Mouse (Mus musculus): Measurements from ENCODE around the gene Lamtor3. TPM values are rescaled to one million over a fixed set of nuclear protein-coding genes. Genes with fewer than 3 reads are reported as not detected.

The Lamtor3 gene
- polyA plus RNA-seq, 2 experiments, result 77.4 to 109 TPM

DNA sequence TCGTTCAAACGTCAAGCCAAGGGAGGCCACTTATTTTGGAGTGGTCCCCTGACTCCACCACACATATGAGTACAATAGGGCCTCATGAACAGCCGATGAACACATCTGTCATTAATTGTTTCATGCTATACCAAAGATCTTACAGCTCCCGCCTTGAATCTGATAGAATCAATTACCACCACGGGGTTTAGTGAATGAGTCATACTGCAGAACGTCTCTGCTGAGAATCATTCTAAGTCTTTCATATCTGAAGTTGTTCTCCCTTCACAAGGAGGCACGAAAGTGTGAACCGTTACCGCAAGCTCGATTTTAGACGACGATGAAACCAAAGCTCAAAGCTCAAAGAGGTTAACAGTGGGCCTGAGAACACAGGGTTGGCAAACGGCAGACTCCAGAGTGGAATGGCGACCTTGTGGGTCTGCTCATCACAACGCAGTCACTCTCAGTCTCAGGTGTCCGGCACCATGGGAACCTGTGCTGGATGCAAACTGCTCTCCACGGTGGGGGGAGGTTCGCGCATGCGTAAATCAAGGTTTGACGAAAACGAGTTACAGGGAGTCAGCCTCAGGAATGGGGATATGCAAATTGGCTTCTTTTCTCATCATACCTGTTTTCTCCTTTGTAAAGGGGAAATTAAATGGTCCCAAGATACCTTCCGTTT lies 36.1 kb downstream of the Lamtor3 start:
- TF ChIP-seq POLR2A (IDR thresholded peaks at IDR 0.05; ENCODE audit: borderline replicate concordance, extremely low read depth, insufficient read depth, insufficient read length), result no peak
- no peak overlapping the region for H3K4me2 ChIP-seq (replicated peaks; ENCODE audit: low read depth, low read length, severe bottlenecking)

DNA sequence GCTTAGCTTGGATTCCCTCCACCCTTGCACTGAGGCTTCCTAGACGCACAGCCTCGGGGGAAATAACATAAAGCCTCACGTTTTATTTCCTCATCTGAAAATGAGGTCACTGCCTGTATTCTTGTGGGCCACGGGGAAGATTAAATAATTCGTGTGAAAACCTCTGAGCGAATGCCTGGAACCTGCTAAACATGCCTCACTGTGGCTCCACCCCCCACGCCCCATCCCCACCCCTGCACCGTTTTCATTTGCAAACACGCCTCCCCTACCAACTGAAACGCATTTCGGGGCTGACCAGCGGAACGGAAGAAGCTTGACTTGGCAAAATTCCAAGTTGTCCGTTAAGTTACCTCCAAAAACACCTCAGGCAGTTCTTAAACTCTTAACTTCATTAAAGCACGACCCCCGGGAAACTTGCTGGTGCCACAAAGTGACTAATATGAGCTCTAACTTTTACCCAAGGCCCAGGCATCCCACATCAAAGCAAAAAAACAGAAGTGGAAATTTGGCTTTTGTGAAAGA lies 37.3 kb downstream of the Lamtor3 start:
- Histone ChIP-seq H3K27ac (replicated peaks; ENCODE audit: low read depth, low read length) (no peak overlapping the region), H3K27me3 (ENCODE audit: control insufficient read depth, insufficient read depth, low read length) (no peaks in the 10 kb centered on the region), H3K4me3 (replicated peaks; ENCODE audit: low read length) (peak overlapping the region; percentile 19), H3K4me2 (replicated peaks; ENCODE audit: low read depth, low read length, severe bottlenecking) (peak overlapping the region; percentile 46), H3K4me1 (ENCODE audit: control insufficient read depth, insufficient read depth, low read length) (peaks cover 16% of the 10 kb centered on the region), H3K9me3 (ENCODE audit: control insufficient read depth, low read length) (no peaks in the 10 kb centered on the region), H3K9ac (ENCODE audit: low read depth, low read length, severe bottlenecking) (0 out of 2 replicates have a peak overlapping the region, but pooled peaks have one; percentile 3), H3K36me3 (ENCODE audit: control insufficient read depth, insufficient read depth, low read length) (no peaks in the 10 kb centered on the region)
- no peak for ATAC-seq (ENCODE audit: low FRiP score, low read depth)
- 6% methylated on average over 16 of the region's 16 CpGs for WGBS
- no peak for TF ChIP-seq POLR2A (IDR thresholded peaks at IDR 0.05; ENCODE audit: borderline replicate concordance, extremely low read depth, insufficient read depth, insufficient read length)
- peak; percentile 55 for DNase-seq (ENCODE audit: low spot score)

More for the DNA sequence above, 36.1 kb downstream of the Lamtor3 start:
- ATAC-seq (ENCODE audit: low FRiP score, low read depth) (no peak), DNase-seq (ENCODE audit: low spot score) (no peak)
- Histone ChIP-seq H3K9ac (ENCODE audit: low read depth, low read length, severe bottlenecking) (no peak overlapping the region), H3K27me3 (ENCODE audit: control insufficient read depth, insufficient read depth, low read length) (no peaks in the 10 kb centered on the region), H3K27ac (replicated peaks; ENCODE audit: low read depth, low read length) (no peak overlapping the region), H3K36me3 (ENCODE audit: control insufficient read depth, insufficient read depth, low read length) (no peaks in the 10 kb centered on the region), H3K9me3 (ENCODE audit: control insufficient read depth, low read length) (no peaks in the 10 kb centered on the region), H3K4me3 (replicated peaks; ENCODE audit: low read length) (no peak overlapping the region), H3K4me1 (ENCODE audit: control insufficient read depth, insufficient read depth, low read length) (peaks cover 16% of the 10 kb centered on the region)
- WGBS, result 55% methylated on average over 23 of the region's 23 CpGs

DNA sequence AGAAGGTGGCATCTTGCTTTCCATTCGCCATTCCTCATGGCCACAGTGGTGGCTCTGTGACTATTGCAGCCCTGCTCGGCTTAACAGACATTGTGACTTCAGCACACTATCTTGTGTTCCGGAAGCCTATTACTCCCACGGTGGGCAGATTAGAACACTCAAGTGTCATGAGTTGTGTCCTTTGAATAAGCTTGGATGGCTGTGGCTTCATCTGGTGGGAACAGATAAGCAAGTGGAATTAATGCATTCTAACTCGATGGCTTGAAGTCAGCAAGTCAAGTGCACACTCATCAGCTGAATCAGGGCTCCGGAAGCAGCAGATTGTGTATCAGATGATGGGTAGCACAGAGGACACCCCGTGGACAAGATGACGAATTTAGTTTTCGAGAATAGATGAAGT lies 39.6 kb downstream of the Lamtor3 start:
- Histone ChIP-seq H3K4me3 (replicated peaks; ENCODE audit: low read length) (no peak overlapping the region), H3K36me3 (ENCODE audit: control insufficient read depth, insufficient read depth, low read length) (no peaks in the 10 kb centered on the region), H3K4me1 (ENCODE audit: control insufficient read depth, insufficient read depth, low read length) (peaks cover 11% of the 10 kb centered on the region), H3K27ac (replicated peaks; ENCODE audit: low read depth, low read length) (no peak overlapping the region), H3K27me3 (ENCODE audit: control insufficient read depth, insufficient read depth, low read length) (no peaks in the 10 kb centered on the region), H3K9ac (ENCODE audit: low read depth, low read length, severe bottlenecking) (no peak overlapping the region), H3K9me3 (ENCODE audit: control insufficient read depth, low read length) (no peaks in the 10 kb centered on the region), H3K4me2 (replicated peaks; ENCODE audit: low read depth, low read length, severe bottlenecking) (no peak overlapping the region)
- TF ChIP-seq POLR2A (IDR thresholded peaks at IDR 0.05; ENCODE audit: borderline replicate concordance, extremely low read depth, insufficient read depth, insufficient read length), result no peak
- no peak for ATAC-seq (ENCODE audit: low FRiP score, low read depth)
- WGBS, result 92% methylated on average over 9 of the region's 9 CpGs
- DNase-seq (ENCODE audit: low spot score), result no peak

DNA sequence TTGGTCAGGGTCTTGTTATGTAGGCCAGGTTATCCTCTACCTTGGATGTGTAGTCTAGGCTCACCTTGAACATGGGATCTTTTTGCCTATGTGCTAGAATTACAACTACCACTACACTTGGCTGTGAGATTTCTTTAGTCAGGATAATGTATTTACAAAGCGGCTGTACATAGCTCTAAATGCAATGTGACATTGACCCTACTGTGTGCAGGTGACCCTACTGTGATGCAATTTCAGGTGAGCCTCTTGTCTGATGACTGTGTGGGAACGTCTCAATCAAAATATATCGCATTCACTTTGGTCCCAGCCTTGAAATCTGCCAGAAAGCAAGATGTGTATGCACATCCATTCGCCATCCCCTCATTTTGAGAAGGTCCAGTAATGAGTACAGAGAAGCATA lies 40.0 kb downstream of the Lamtor3 start:
- 93% methylated on average over 4 of the region's 4 CpGs for WGBS
- ATAC-seq (ENCODE audit: low FRiP score, low read depth), result no peak
- no peak for TF ChIP-seq POLR2A (IDR thresholded peaks at IDR 0.05; ENCODE audit: borderline replicate concordance, extremely low read depth, insufficient read depth, insufficient read length)
- Histone ChIP-seq H3K4me2 (replicated peaks; ENCODE audit: low read depth, low read length, severe bottlenecking) (no peak overlapping the region), H3K27ac (replicated peaks; ENCODE audit: low read depth, low read length) (no peak overlapping the region), H3K27me3 (ENCODE audit: control insufficient read depth, insufficient read depth, low read length) (no peaks in the 10 kb centered on the region), H3K4me1 (ENCODE audit: control insufficient read depth, insufficient read depth, low read length) (peaks cover 10% of the 10 kb centered on the region), H3K4me3 (replicated peaks; ENCODE audit: low read length) (no peak overlapping the region), H3K36me3 (ENCODE audit: control insufficient read depth, insufficient read depth, low read length) (no peaks in the 10 kb centered on the region), H3K9me3 (ENCODE audit: control insufficient read depth, low read length) (no peaks in the 10 kb centered on the region), H3K9ac (ENCODE audit: low read depth, low read length, severe bottlenecking) (no peak overlapping the region)
- no peak for DNase-seq (ENCODE audit: low spot score)

DNA sequence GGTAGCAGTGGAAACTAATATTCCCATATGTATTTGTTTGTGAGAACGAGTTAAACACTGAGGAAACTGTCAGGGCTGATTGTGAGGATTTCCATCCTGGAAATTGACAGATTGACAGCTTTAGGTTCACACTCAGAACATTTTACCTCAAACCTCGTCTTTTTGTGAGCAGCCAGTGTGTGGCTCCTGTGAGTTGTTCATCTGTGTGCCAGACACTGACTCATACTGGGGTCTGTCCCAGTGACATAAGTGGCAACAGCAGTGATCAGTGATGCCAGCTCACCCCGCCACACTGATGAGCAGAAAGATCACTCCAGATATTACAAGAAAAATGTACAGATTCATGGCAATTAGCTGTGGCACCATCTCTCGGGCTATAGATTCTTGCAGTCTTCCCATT lies 41.1 kb downstream of the Lamtor3 start:
- no peak for TF ChIP-seq POLR2A (IDR thresholded peaks at IDR 0.05; ENCODE audit: borderline replicate concordance, extremely low read depth, insufficient read depth, insufficient read length)
- Histone ChIP-seq H3K4me2 (replicated peaks; ENCODE audit: low read depth, low read length, severe bottlenecking) (no peak overlapping the region), H3K9me3 (ENCODE audit: control insufficient read depth, low read length) (no peaks in the 10 kb centered on the region), H3K27me3 (ENCODE audit: control insufficient read depth, insufficient read depth, low read length) (no peaks in the 10 kb centered on the region), H3K36me3 (ENCODE audit: control insufficient read depth, insufficient read depth, low read length) (no peaks in the 10 kb centered on the region), H3K4me1 (ENCODE audit: control insufficient read depth, insufficient read depth, low read length) (peaks cover 8% of the 10 kb centered on the region), H3K27ac (replicated peaks; ENCODE audit: low read depth, low read length) (no peak overlapping the region), H3K4me3 (replicated peaks; ENCODE audit: low read length) (no peak overlapping the region), H3K9ac (ENCODE audit: low read depth, low read length, severe bottlenecking) (no peak overlapping the region)
- no peak for DNase-seq (ENCODE audit: low spot score)
- ATAC-seq (ENCODE audit: low FRiP score, low read depth), result no peak
- 71% methylated on average over 4 of the region's 4 CpGs for WGBS
